9 mouse cellular contexts compared by ENCODE assay signal in genomic region chr13:99238217-99239160, GRCm38 (mm10). TPM values are rescaled to one million over a fixed set of nuclear protein-coding genes. Genes with fewer than 3 reads are reported as not detected.
DNase-seq lines count a peak whose midpoint lies in the region; ATAC-seq lines count a peak whose summit lies in the region.
"Had no signal": no experiment of that assay in that cellular context is flagged by ENCODE, and none has a peak within 500 bp of the region (broad histone marks: within the 10 kb centered on the region; RNA-seq: fewer than 3 reads in every experiment).

No protein-coding gene starts in this region.

- H3K9me3 ChIP-seq in forebrain, embryonic 15.5 days = no peaks in the 10 kb centered on the region
- H3K9me3 ChIP-seq in hindbrain, embryonic 10.5 days = no peaks in the 10 kb centered on the region
- no peaks in the 10 kb centered on the region for H3K9me3 ChIP-seq in midbrain, embryonic 11.5 days (ENCODE audit: control insufficient read depth, low read length)

- no peak; the same call in 1 of the 2 replicates for ATAC-seq in forebrain, embryonic 15.5 days (replicated peaks)
- 0 out of 2 replicates have a peak, but pooled peaks have one; percentile 11 for ATAC-seq in midbrain, embryonic 11.5 days (ENCODE audit: low FRiP score)

- peak; percentile 13 to 32 for DNase-seq in right cerebral cortex, adult 2 months (ENCODE audit: low spot score in 2 of 2)
- no peak for DNase-seq in right cerebral cortex, adult 18-20 months
- DNase-seq in hindbrain, embryonic 10.5 days (ENCODE audit: low spot score) = no peak
- peak; percentile 27 to 72 for DNase-seq in left cerebral cortex, postnatal 25 days (ENCODE audit: low spot score in 2 of 2)
- peak; percentile 85 for DNase-seq in midbrain, embryonic 11.5 days (ENCODE audit: low spot score, missing footprints)
- no peak for DNase-seq in thymus, postnatal 10 days (ENCODE audit: low spot score in 2 of 2)
- DNase-seq in cerebellum, adult 11-12 months = no peak

- H3K4me1 ChIP-seq in forebrain, embryonic 15.5 days = 0 out of 2 replicates have a peak, but pooled peaks cover 10% of the 10 kb centered on the region
- H3K4me1 ChIP-seq in hindbrain, embryonic 10.5 days (replicated peaks) = peaks cover 40% of the 10 kb centered on the region
- H3K4me1 ChIP-seq in midbrain, embryonic 11.5 days (ENCODE audit: control insufficient read depth, insufficient read depth, low read length) = peaks cover 12% of the 10 kb centered on the region

- H3K27me3 ChIP-seq in forebrain, embryonic 15.5 days = no peaks in the 10 kb centered on the region
- no peaks in the 10 kb centered on the region for H3K27me3 ChIP-seq in hindbrain, embryonic 10.5 days (ENCODE audit: insufficient read depth, poor library complexity, severe bottlenecking)
- H3K27me3 ChIP-seq in midbrain, embryonic 11.5 days (ENCODE audit: control insufficient read depth, insufficient read depth, low read length) = no peaks in the 10 kb centered on the region

- H3K9ac ChIP-seq in forebrain, embryonic 15.5 days (replicated peaks) = no peak overlapping the region
- no peak overlapping the region for H3K9ac ChIP-seq in midbrain, embryonic 11.5 days (ENCODE audit: low read length)

- intact Hi-C loops in left cerebral cortex, postnatal 25 days (cut with DNase I) = no loop called here

- peak overlapping the region; percentile 28; the same call in 1 of the 2 replicates for H3K27ac ChIP-seq in forebrain, embryonic 15.5 days (replicated peaks)
- H3K27ac ChIP-seq in hindbrain, embryonic 10.5 days = peak overlapping the region; percentile 84
- no peak overlapping the region for H3K27ac ChIP-seq in midbrain, embryonic 11.5 days (ENCODE audit: low read depth, low read length)

- no peak overlapping the region for H3K4me2 ChIP-seq in forebrain, embryonic 15.5 days (replicated peaks)
- no peak overlapping the region for H3K4me2 ChIP-seq in midbrain, embryonic 11.5 days

- H3K4me3 ChIP-seq in forebrain, embryonic 15.5 days = no peak overlapping the region
- H3K4me3 ChIP-seq in hindbrain, embryonic 10.5 days = no peak overlapping the region; the same call in 1 of the 2 replicates
- no peak overlapping the region for H3K4me3 ChIP-seq in midbrain, embryonic 11.5 days (ENCODE audit: low read depth, low read length)

- 61% methylated on average over 10 of the region's 10 CpGs for WGBS in forebrain, embryonic 15.5 days
- WGBS in hindbrain, embryonic 10.5 days = 67% methylated on average over 10 of the region's 10 CpGs
- 64% methylated on average over 10 of the region's 10 CpGs for WGBS in midbrain, embryonic 11.5 days

- H3K36me3 ChIP-seq in forebrain, embryonic 15.5 days = no peaks in the 10 kb centered on the region
- H3K36me3 ChIP-seq in hindbrain, embryonic 10.5 days = no peaks in the 10 kb centered on the region
- no peaks in the 10 kb centered on the region for H3K36me3 ChIP-seq in midbrain, embryonic 11.5 days (ENCODE audit: control insufficient read depth, insufficient read depth, low read length)

RNA-seq across cellular contexts. Expression of gene Zfp366, which starts 53.9 kb away (rescaled TPM):
- polyA plus RNA-seq in forebrain, embryonic 15.5 days (2015; fragmentation: Nextera tagmentation; extraction: Ambion mirVana) = 0.36 and 0.45 TPM in 2 replicates
- polyA plus RNA-seq in hindbrain, embryonic 10.5 days (2016; fragmentation: Nextera tagmentation; extraction: Ambion mirVana) = 0.43 and 0.45 TPM in 2 replicates
- 1 to 10 TPM; 3.5 to 4.3 TPM for total RNA-seq in left cerebral cortex, postnatal 25 days (2021)
- 0.75 and 0.87 TPM in 2 replicates for polyA plus RNA-seq in midbrain, embryonic 11.5 days (2014; fragmentation: Nextera tagmentation; extraction: Ambion mirVana)
- total RNA-seq: MEL had no signal

Comparison
In these comparisons a context has a peak if more than half of its experiments do, and no peak if none do; other contexts are left out.
1. DNase-seq: peak in right cerebral cortex, adult 2 months (2 of 2), left cerebral cortex, postnatal 25 days (2 of 2) and midbrain, embryonic 11.5 days (single experiment); none in right cerebral cortex, adult 18-20 months (single experiment), hindbrain, embryonic 10.5 days (single experiment), thymus, postnatal 10 days (0 of 2) and cerebellum, adult 11-12 months (single experiment).